Mouse (Mus musculus) layer of hippocampus, adult 9-11 months (tissue): ENCODE results near the gene Rhou.
"Not testable (repeated sequence)": the region's sequence is repeated elsewhere in the genome, so short reads cannot be mapped to it uniquely, and the experiment has no call there.

Source experiments
- DNase-seq: peaks from one replicate; pipeline ENCODE4 v3.0.0; 2022

Rhou gene

DNA sequence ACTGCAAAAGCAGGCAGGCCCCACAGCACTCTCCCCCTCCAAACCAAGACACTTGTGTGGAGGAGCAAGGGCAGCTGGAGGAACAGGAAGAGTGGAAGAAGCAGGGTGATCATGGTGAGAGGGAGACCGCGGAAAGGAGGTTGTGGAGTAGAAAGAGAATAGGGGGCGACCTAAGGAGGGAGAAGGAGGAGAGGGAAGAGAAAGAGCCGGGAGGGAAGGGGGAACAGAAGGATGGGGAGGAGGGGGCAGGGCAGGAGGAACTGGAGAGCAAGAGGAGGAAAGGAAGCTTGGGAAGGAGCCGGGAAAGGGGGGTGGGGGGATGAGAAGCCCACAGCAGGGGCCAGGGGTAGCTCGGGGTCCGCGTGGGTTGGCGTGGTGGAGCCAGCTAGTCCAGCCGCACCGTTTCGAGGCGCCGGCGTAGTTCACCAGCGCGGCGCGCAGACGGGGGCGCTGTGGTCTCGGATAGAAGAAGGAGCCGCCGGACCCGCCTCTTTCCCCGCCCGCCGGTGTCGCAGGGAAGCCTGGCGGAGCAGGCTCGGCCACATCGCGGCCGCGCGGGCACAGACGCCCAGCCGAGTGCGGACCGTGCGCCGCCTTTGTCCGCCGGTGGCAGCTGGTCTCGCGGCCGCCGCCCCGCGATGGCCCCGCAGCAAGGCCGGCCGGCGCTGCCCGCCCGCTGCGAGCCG, at the start of gene Rhou:
Rhou (plus strand) TSS at position 622 of the 686 bp plus-strand sequence.
- peak; percentile 92 for DNase-seq

GRCm38 (mm10) chr8:123612652-123613051, 41.1 kb upstream of the Rhou start:
- DNase-seq: not testable (repeated sequence)

DNA sequence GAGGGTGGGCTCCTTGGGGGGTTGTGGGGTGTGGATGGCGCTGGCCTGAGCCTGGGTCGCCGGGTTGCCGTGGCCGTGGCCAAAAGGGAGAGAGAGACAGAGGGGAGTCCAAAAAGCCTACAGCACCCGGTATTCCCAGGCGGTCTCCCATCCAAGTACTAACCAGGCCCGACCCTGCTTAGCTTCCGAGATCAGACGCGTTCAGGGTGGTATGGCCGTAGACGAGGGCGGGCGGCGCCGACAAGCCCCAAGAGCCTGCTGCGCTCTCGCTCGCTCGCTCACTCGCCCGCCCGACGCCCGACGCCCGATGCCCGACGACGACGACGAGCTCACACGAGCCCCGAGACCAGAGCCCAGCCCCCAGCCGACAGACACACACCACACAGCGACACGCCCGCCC, 30.2 kb upstream of the Rhou start:
- DNase-seq: not testable (repeated sequence)

- no peak for DNase-seq
These were observed 29.5 kb upstream of the Rhou start for GRCm38 (mm10) chr8:123624274-123624673.

- DNase-seq: no peak
These were observed 29.0 kb upstream of the Rhou start for GRCm38 (mm10) chr8:123624702-123625101.

DNA sequence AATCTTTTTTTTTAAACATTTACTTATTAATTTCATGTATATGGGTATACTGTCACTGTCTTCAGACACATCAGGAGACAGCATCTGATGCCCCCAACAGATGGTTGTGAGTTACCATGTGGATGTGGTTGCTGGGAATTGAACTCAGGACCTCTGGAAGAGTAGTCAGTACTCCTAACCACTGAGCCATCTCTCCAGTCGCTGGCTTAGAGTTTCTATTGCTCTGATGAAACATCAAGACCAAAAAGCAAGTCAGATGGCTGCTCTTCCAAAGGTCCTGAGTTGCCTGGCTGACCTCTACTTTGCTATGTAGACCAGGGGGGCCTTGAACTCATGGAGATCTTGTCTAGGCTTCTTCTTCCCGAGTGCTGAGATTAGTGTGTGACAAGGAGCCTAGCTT, 28.0 kb upstream of the Rhou start:
- no peak for DNase-seq

- no peak for DNase-seq
These were observed 26.1 kb upstream of the Rhou start for GRCm38 (mm10) chr8:123627410-123628147.

DNA sequence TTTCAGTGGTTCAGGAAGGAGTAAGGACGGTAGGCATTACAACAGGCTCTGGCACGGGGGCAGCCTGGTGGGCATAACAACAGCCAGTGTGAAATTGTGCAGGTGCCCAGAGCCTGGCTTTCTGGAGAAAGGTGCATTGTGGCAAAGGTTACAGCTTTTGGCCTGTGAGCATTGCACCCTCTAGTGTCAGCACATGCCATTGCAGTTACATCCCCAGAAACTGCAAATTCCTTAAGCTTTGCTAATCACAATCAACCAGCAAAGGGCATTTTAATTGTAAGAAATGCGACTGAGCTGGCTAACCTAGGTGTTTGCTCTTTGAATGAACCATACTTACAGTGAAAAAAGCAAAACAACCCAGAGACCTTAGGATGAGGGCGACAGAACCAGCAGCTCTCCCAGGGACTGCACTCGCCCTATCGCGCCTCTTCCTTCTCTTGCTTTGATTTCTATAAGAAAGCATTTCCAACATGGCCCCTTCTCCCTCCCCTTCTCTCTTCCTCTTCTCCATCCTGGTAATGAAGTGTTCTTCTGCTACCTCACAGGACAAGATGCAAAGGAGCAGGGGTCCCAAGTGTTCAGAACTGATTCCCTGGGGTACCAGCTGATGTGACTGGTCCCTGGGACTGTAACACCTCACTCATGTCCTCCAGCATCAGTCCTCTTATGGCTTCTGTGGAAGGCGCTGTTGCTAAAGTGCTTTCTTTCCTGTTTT, 25.3 kb upstream of the Rhou start:
- DNase-seq: no peak

DNA sequence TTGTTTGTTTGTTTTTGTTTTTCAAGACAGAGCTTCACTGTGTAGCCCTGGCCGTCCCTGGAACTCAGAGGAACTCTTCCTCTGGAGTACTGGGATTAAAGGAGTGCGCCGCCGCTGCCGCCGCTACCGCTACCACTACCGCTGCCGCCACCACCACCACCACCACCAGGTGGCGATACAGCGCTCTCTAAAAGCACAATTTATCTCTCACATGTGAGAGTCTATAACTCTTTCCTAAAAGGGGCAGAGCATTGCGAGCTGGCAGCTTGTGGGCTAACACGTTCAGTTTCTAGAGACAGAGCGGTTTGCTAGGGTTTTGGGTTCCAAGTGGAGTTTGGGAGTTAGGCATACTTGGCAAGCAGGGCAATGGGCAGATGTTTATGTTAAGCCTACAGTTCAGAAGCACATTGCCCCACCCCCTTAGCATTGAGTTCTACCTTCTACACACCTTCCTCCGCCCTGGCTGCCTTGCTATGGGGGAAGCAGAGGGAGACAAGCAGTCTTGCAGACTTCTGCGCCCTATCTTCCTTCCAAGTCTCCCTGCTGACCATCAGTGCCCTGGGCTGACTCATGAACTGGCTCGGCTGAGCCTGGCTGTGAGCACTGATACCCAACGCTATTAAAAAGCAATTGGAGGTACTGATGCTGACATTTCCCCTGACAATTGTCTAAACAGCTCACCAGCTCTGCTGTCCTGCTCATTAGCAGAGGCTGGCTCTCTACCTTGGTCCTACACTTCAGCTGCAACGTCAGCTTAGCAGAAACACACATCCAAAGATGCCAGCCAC, 24.6 kb upstream of the Rhou start:
- DNase-seq: peak; percentile 51

GRCm38 (mm10) chr8:123630058-123630457, 23.7 kb upstream of the Rhou start:
- DNase-seq: no peak

- no peak for DNase-seq
These were observed 22.9 kb upstream of the Rhou start for GRCm38 (mm10) chr8:123630841-123631251.

- DNase-seq: not testable (repeated sequence)
These were observed 22.0 kb upstream of the Rhou start for GRCm38 (mm10) chr8:123631746-123632145.

- DNase-seq: no peak
These were observed 21.5 kb upstream of the Rhou start for GRCm38 (mm10) chr8:123632257-123632656.

- DNase-seq: no peak
These were observed 19.9 kb upstream of the Rhou start for GRCm38 (mm10) chr8:123633801-123634200.

GRCm38 (mm10) chr8:123634395-123635131, 19.2 kb upstream of the Rhou start:
- no peak for DNase-seq

GRCm38 (mm10) chr8:123635671-123636070, 18.1 kb upstream of the Rhou start:
- no peak for DNase-seq

DNA sequence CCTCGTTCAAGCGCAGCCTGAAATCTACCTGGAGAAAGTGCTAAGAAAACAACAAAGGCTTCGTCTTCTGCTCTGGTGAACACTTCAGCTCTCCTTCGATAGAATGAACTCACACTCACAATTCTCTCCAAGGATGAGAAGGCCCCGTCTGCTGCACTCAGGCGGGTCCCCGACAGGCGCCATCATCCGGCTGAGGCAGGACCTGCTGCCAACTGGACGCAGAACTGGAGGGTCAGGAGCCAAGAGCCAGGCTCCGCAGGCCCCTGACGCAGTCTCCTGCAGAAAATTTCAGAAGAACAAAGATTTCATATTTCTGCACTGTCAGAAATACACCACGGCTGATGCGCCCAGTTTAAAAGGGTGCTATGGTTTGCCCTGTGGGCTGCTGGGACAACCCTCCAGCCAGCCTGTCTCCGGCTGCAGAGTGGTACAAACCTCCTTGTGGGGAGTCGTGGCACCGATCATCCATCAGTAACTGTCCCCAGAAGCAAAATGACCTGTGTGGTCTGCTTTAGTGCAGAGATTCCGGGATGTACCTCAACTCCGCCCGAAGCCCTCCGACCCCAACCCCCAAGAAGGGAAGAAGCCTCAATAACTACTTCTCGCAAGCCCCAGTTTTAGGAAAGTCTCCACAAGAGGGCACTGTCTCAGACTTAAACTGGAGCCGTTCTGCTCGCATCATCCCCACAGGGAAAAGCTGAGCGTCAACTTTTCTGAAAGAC, 10.2 kb upstream of the Rhou start:
- no peak for DNase-seq

DNA sequence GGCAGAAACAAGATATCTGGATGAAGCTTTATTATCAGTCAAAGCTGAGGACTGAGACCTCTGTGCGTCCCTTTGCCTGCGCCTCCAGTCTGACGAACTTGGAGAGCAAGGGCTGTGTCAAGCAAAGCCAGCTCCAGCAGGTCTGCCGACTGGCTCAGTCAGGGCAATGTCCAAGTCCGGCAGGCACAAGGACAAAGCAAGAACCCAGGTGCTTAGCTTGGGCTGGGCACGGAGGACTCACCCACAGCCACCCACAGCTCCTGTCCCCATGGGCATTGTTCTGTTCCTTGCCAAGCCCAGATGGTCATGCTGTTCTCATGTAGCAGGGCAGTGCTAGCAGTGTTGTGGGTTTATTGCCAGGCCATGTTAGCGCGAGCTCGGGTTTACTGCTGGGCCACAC, 8.5 kb upstream of the Rhou start:
- DNase-seq: no peak

GRCm38 (mm10) chr8:123648245-123649170, 5.2 kb upstream of the Rhou start:
- DNase-seq: no peak

DNA sequence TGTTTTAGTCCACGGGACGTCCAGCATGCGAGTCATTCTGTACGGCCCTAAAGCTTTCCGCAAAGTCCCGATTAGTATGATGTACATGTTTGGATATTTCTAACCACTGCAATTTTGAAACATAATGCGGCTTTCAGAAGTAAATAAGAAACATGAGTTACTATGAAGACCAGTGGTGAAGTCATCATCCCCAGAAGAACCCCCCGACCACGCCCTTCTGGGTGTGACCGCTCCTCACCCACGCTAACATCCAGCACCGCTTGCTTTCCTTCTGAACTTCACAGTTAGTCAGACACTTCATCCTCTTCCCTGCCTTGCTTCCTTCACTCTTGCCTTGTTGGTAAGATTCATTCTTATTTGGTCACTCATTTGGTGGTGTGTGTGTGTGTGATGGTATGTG, 4.2 kb upstream of the Rhou start:
- no peak for DNase-seq
